Mouse (Mus musculus): ENCODE results near the gene Macrod1. TPM values are rescaled to one million over a fixed set of nuclear protein-coding genes. Genes with fewer than 3 reads are reported as not detected.

Gene Macrod1
- total RNA-seq, 2 experiments from 2014 or later, result 240 to 243 TPM

DNA sequence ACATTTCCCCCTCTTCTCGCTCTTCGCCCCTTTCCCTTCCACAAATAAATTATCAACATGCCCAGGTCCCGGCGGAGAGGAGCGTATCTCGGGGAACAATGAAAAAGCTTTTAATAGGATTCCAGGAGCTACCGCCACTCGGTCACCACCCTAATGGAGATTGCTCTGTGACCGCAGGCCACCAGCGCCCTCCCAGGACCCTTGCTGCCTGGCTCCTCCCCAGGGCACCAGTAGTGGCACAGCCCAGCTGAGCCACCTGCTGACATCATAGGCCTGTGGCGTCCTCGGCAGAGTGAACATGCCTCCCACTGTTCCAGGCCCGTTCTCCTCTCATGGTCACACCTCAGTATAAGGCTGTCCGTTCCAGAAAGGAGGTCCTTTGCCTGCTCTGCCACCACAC is 101.1 kb downstream of the Macrod1 start:
- intact Hi-C loops (cut with DNase I), result no loop called here
- DNase-seq (ENCODE audit: low spot score), result no peak

GRCm38 (mm10) chr19:7160151-7160906 is 103.7 kb downstream of the Macrod1 start:
- DNase-seq (ENCODE audit: low spot score), result no peak
- intact Hi-C loops (cut with DNase I), result no loop called here

GRCm38 (mm10) chr19:7161064-7161463 is 104.5 kb downstream of the Macrod1 start:
- intact Hi-C loops (cut with DNase I), result no loop called here
- no peak for DNase-seq (ENCODE audit: low spot score)

GRCm38 (mm10) chr19:7164238-7164637 is 107.6 kb downstream of the Macrod1 start:
- intact Hi-C loops (cut with DNase I), result no loop called here
- DNase-seq (ENCODE audit: low spot score), result no peak

- DNase-seq (ENCODE audit: low spot score), result no peak
- intact Hi-C loops (cut with DNase I), result no loop called here
Observed at GRCm38 (mm10) chr19:7164820-7165323, 108.3 kb downstream of the Macrod1 start.

DNA sequence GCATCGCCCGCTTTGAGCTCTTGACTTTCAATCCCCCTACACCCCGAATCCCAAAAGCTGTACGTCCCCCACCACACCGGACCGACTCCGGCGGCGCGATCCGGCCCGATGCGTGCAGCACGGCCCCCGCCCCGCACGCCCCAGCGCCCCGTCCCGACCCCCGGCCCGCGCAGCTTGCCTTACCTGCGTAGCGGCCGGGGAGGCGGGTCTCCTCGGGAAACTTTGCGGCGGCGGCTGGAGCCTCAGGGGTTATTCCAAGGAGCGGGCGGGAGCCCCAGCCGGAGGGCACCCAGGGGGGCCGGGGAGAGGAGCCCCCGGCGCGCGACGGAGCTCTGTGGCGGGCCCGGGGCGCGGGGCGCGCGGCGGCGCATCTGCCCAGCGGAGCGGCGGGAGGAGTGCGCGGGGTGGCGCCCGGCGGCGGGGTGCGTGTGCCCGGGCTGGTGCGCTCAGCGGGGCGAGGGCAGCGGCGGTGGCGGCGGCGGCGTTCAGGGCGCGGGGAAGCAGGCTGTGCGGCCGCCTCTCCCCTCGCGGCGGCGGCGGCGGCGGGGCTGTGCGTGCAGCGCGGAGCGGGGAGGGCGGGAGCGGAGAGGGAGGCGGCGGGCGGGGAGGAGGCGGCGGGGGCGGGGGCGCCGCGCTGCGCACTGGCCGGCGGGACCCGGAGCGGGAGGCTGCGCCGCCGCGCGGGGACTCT is 109.0 kb downstream of the Macrod1 start:
- intact Hi-C loops (cut with DNase I), result no loop called here
- DNase-seq (ENCODE audit: low spot score), result no peak

DNA sequence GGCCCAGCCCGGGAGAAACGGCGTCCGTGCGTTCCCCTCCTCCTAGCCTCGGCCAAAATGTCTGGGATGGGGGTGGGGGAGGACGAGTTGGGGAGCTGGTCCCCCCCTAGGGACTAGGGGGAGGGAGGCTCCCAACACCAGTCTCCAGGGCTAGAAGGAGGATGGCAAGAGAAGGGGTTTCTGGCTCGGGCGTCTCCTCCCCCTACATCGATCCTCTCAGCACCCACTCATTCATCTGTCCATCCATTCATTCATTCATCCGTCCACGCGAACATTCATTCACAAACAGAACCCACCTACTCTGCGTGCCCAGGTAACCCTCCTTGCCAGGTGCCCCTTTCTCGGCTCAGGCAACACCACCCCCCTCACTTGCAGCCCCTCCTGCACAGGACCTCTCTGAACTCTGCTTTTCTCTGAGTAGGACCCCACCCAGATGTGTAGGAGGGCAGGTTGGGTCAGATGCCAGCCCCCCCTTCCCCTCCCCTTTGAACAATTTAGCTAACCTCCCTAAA is 109.6 kb downstream of the Macrod1 start:
- DNase-seq (ENCODE audit: low spot score), result no peak

DNA sequence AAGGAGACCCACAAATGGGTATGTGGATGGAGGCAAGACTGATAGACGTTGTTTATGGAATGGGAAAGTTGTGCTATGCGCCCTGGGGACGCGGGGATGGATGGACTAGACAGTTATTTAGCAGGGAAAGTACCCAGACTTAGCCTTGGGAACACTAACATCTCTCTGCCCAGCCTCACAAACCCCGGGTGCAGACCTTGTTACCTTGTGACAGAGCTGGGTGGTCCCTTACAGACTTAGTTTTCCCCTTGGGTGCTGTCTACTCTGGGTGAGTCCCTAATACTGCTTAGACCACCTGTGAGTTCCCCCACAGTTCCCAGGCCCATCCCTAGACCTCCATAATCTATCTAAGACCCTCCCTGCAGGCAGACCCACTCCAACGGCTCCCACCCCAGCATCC is 110.2 kb downstream of the Macrod1 start:
- DNase-seq (ENCODE audit: low spot score), result no peak
- intact Hi-C loops (cut with DNase I), result no loop called here

More for the DNA sequence above, 109.6 kb downstream of the Macrod1 start:
- intact Hi-C loops (cut with DNase I), result no loop called here

DNA sequence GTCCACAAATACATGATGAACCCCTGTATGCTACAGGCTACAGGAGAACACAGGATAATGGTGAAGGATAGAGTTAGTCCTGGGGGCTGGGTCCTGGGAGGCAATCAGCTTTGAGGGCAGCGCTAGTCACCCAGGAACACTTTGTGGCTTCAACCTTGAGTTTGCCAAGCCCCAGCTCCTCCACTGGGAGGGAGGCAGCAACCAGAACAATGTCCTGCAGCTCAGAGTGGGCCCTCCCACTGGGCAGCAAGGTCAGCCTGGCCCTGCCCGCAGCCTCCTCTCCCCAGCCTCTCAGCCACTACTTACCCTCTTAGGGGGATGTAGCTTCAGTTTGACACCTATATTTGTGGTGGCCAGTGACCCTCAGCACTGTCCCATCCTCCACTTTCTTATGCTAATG is 111.8 kb downstream of the Macrod1 start:
- no peak for DNase-seq (ENCODE audit: low spot score)
- intact Hi-C loops (cut with DNase I), result no loop called here

- DNase-seq (ENCODE audit: low spot score), result no peak
- intact Hi-C loops (cut with DNase I), result no loop called here
Observed at GRCm38 (mm10) chr19:7170916-7171315, 114.3 kb downstream of the Macrod1 start.

DNA sequence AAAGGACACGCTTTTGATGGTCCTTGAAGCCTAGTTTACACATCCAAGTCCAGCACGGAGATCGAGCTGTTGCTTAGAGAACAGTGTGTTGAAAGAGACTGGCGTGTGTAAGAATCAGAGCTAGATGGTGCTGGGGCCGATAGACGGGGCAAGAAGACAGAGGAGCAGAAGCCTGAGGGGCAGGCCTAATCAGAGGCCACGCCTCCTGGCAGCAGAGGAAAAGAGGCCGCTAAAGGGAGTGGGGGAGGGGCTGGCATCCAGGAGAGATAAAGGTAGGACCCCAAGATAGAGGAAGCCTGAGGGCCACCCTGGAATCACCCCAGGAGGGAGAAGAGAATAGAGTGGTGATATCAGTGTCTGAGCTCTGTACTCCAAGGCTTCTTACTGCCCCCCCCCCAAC is 114.8 kb downstream of the Macrod1 start:
- intact Hi-C loops (cut with DNase I), result no loop called here
- DNase-seq (ENCODE audit: low spot score), result no peak

GRCm38 (mm10) chr19:7172051-7172866 is 115.6 kb downstream of the Macrod1 start:
- intact Hi-C loops (cut with DNase I), result no loop called here

GRCm38 (mm10) chr19:7176041-7176696 is 119.6 kb downstream of the Macrod1 start:
- intact Hi-C loops (cut with DNase I), result no loop called here
- no peak for DNase-seq (ENCODE audit: low spot score)

More at GRCm38 (mm10) chr19:7172051-7172866, 115.6 kb downstream of the Macrod1 start:
- DNase-seq (ENCODE audit: low spot score), result no peak

DNA sequence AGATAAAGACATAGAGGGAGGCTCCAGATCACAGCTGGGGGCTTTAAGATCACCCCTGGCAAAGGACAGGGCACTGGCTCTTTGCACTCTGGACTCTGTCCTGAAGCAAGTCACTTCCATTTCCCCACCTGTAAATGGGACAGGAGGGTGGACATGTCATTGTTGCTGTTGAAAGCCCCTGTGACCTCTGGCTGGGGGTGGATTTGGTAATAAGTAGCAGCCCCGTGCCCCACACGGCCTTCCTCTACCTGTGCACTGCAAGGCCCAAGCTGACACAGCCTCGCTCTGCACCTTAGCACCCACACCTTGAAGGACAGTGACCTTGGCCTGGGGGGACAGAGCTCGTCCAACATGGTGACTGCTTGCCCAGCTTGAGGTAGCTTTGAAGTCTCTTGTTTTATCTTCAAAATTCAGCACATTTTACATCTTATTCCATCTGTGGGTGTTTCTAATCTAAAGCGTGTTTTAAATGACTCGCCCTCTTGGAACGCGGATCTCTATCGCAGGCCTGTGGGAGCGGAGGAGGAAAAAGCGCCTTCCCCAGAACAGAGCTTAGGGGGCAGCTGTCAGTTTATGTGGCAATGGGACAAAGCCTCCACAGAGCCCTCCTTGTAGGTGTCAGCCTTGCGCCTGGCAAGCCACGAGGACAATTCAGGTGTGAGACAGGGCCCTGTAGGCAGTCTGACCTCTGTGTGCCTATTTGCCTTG is 121.3 kb downstream of the Macrod1 start:
- intact Hi-C loops (cut with DNase I), result no loop called here
- DNase-seq (ENCODE audit: low spot score), result no peak

DNA sequence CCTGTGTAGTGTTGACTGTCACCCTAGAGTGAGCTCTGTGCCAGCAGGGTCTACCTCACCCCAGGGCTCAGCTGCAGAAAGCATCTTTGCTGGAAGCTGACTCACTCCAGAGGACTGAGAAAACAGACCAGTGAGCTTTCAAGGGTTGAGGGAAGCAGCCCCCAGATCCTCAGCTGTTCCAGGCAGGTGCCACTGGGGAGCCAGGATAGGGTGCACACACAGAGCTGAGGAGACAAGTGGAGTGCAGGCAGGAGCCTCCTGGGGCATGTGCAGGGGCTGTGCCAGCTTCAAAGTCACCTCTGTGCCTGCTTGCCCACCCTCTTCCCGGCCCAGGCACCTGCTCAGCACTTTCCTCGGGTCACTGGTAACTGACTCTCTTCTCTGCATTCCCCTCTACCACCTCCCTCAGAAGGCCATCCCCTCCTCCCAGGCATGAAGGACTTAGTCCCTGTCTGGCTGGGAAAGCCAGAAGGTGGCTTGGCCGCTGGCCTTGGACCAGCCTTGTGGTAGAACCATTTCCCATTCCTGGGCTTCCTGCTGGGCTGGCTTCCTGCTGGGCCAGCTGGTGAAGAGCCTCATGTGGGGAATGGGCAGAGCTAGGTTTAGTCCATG is 122.3 kb downstream of the Macrod1 start:
- intact Hi-C loops (cut with DNase I), result no loop called here
- no peak for DNase-seq (ENCODE audit: low spot score)

- no peak for DNase-seq (ENCODE audit: low spot score)
- intact Hi-C loops (cut with DNase I), result no loop called here
Observed at GRCm38 (mm10) chr19:7180756-7181405, 124.3 kb downstream of the Macrod1 start.

DNA sequence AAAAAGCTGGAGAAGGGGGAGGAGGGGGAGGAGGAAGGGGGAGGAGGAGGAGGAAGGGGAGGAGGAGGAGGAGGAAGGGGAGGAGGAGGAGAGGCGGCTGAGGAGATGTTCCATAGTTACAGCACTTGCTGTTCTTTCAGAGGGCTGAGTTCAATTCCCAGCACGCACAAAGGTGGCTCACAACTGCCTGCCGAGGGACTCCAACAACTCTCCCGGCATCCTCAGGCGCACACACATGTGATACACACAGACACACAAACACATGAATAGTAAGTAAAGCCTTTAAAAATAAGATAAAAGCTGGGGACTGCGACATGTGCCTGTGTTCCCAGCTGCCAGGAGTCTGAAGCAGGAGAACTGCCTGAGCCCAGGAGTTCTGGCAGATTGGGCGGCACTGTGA is 124.9 kb downstream of the Macrod1 start:
- DNase-seq (ENCODE audit: low spot score), result no peak
- intact Hi-C loops (cut with DNase I), result no loop called here

GRCm38 (mm10) chr19:7182273-7182949 is 125.8 kb downstream of the Macrod1 start:
- no peak for DNase-seq (ENCODE audit: low spot score)
- intact Hi-C loops (cut with DNase I), result no loop called here
